Mouse (Mus musculus): ENCODE measurements around the gene Mapk8ip3.

Gene Mapk8ip3

DNA sequence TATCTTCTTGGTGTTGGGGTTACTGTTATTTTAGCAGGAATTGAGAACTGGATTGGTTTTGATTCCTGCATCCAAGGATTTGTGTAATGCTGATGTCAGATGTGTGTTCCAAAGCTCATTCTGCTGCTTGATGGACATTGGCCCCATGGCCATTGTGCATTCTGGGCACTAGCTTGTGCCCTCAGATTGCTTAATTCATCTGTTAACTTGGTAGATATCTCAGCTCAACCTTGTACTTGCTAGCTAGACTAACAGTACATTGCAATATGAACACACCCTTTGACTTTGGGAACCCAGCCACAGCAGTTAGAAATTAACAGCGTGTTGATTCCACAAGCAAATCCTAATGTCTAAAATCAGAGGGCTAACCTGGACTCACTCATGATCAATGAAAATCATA, 89.4 kb downstream of the Mapk8ip3 start:
- DNase-seq = no peak

DNA sequence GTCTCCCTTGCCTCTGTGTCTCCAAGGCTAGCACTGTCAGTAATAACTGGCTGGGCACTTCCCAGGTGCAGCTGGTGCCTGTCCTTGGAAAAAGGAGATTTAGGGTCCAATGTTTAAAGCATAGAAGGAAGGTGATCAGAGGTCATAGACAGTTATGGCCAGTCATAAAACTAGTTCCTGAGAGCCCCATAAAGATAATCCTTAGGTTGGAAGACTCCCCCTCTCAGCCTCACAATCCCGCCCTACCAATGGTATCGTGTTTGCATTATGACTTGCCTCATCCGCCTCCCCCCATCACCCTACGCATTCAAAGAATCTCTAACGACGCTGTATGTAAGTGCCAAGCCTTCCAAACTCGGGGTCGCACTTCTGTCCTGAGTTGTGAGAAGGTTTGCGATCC, 92.3 kb downstream of the Mapk8ip3 start:
- no peak for DNase-seq

DNA sequence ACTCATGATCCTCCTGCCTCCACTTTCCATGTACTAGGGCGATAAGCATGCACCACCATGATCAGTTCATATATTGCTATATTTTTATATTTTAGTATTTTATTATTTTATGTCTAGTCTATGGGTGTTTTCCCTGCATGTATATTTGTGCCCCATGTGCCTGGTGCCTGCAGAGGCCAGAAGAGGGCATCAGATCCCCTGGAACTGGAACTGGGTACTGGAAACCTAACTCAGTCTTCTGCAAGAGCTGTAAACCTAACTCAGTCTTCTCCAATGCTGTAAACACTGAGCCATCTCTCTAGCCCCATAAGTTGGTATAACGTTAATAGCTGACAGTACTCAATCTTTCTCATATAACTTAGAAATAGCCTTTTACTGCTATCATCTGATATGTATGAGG, 94.1 kb downstream of the Mapk8ip3 start:
- no peak for DNase-seq
